7 mouse cellular contexts compared by ENCODE assay signal in genomic region chr11:119133437-119134221, GRCm38 (mm10). TPM values are rescaled to one million over a fixed set of nuclear protein-coding genes. Genes with fewer than 3 reads are reported as not detected.
DNase-seq lines count a peak whose midpoint lies in the region.

No protein-coding gene starts in this region.

- peak; percentile 78 for DNase-seq in CD4-positive, CD25-positive, alpha-beta regulatory T cell, adult 2 months (ENCODE audit: low read depth, low spot score)
- peak; percentile 62 for DNase-seq in NIH3T3 (ENCODE audit: low read depth)
- DNase-seq in frontal cortex, postnatal 10 days (ENCODE audit: low spot score in 2 of 2), result peak; percentile 40 to 49
- peak; percentile 87 for DNase-seq in induced T-regulatory cell, adult 2 months (ENCODE audit: low read depth)
- peak; percentile 24 to 36 for DNase-seq in left cerebral cortex, postnatal 36 days (ENCODE audit: low spot score in 2 of 2)
- DNase-seq in right cerebral cortex, postnatal 14 days, result peak; percentile 53
- peak; percentile 65 for DNase-seq in thymus, postnatal 4 days

- intact Hi-C loops in left cerebral cortex, postnatal 36 days (cut with DNase I), result no loop called here

RNA-seq across cellular contexts. Expression of gene Cbx4, which starts 47.6 kb away (rescaled TPM):
- total RNA-seq in left cerebral cortex, postnatal 36 days (2021), result 10 to 100 TPM; 60.9 to 68.6 TPM

Comparison
In these comparisons a context has a peak if more than half of its experiments do, and no peak if none do; other contexts are left out.
1. Peak in every context shown above with its lines: DNase-seq.
2. DNase-seq: peak in every context shown above with its lines; median percentile 87 in induced T-regulatory cell, adult 2 months; 78 in CD4-positive, CD25-positive, alpha-beta regulatory T cell, adult 2 months; 65 in thymus, postnatal 4 days; 62 in NIH3T3; 53 in right cerebral cortex, postnatal 14 days; 44 in frontal cortex, postnatal 10 days; 30 in left cerebral cortex, postnatal 36 days.